Mouse (Mus musculus) heart, embryonic 10.5 days (tissue): ENCODE results near the gene Frzb. TPM values are rescaled to one million over a fixed set of nuclear protein-coding genes. Genes with fewer than 3 reads are reported as not detected.

Experiments
- polyA plus RNA-seq: library from polyadenylated mRNA; unstranded; fragments of >200 nt; fragmentation: Nextera tagmentation; extraction: Ambion mirVana; gene quantifications from 2 replicates; pipeline ENCODE4 v1.2.1, GENCODE M21; 2016

The Frzb gene
- polyA plus RNA-seq, 1 experiment from 2014 or later, result 8.9 TPM

Other genes with a start within 250 kb of the Frzb start
- not detected in 2 replicates for gene Prdx6b, start 155.2 kb downstream of the Frzb start, polyA plus RNA-seq
- gene Dnajc10, start 132.2 kb downstream of the Frzb start, polyA plus RNA-seq, result 71.2 and 74.6 TPM in 2 replicates
- gene Nckap1, start 133.8 kb upstream of the Frzb start, polyA plus RNA-seq, result 71.7 and 72.4 TPM in 2 replicates
- 13.5 and 14.5 TPM in 2 replicates for gene Dusp19, start 169.4 kb upstream of the Frzb start, polyA plus RNA-seq
- gene Nup35, start 169.6 kb upstream of the Frzb start, polyA plus RNA-seq, result 33.7 and 44.5 TPM in 2 replicates